Mouse (Mus musculus): ENCODE results near the gene Kcnk1.

The Kcnk1 gene

GRCm38 (mm10) chr8:125995101-125995986, at the start of gene Kcnk1:
Gene Kcnk1 (plus strand): TSS chr8:125995170.
- peak; percentile 73 for DNase-seq (ENCODE audit: extremely low spot score)

GRCm38 (mm10) chr8:125948696-125949308, 46.2 kb upstream of the Kcnk1 start:
- no peak for DNase-seq (ENCODE audit: extremely low spot score)

GRCm38 (mm10) chr8:125950007-125950940, 44.7 kb upstream of the Kcnk1 start:
- peak; percentile 84 for DNase-seq (ENCODE audit: extremely low spot score)

GRCm38 (mm10) chr8:125955671-125956070, 39.3 kb upstream of the Kcnk1 start:
- DNase-seq (ENCODE audit: extremely low spot score) = peak; percentile 38

GRCm38 (mm10) chr8:125956796-125957195, 38.2 kb upstream of the Kcnk1 start:
- DNase-seq (ENCODE audit: extremely low spot score) = no peak

- DNase-seq (ENCODE audit: extremely low spot score) = no peak
These were observed 37.6 kb upstream of the Kcnk1 start for GRCm38 (mm10) chr8:125957226-125957993.

GRCm38 (mm10) chr8:125957994-125958368, 37.0 kb upstream of the Kcnk1 start:
- DNase-seq (ENCODE audit: extremely low spot score) = no peak

GRCm38 (mm10) chr8:125959363-125959771, 35.6 kb upstream of the Kcnk1 start:
- no peak for DNase-seq (ENCODE audit: extremely low spot score)

GRCm38 (mm10) chr8:125960037-125960436, 34.9 kb upstream of the Kcnk1 start:
- DNase-seq (ENCODE audit: extremely low spot score) = no peak

GRCm38 (mm10) chr8:125961790-125962189, 33.2 kb upstream of the Kcnk1 start:
- DNase-seq (ENCODE audit: extremely low spot score) = no peak

GRCm38 (mm10) chr8:125963807-125964211, 31.2 kb upstream of the Kcnk1 start:
- no peak for DNase-seq (ENCODE audit: extremely low spot score)

- DNase-seq (ENCODE audit: extremely low spot score) = no peak
These were observed 23.6 kb upstream of the Kcnk1 start for GRCm38 (mm10) chr8:125971336-125971735.

GRCm38 (mm10) chr8:125975981-125976380, 19.0 kb upstream of the Kcnk1 start:
- no peak for DNase-seq (ENCODE audit: extremely low spot score)

GRCm38 (mm10) chr8:125980826-125981225, 14.1 kb upstream of the Kcnk1 start:
- no peak for DNase-seq (ENCODE audit: extremely low spot score)

- no peak for DNase-seq (ENCODE audit: extremely low spot score)
These were observed 11.5 kb upstream of the Kcnk1 start for GRCm38 (mm10) chr8:125983515-125983914.

GRCm38 (mm10) chr8:125984140-125984539, 10.8 kb upstream of the Kcnk1 start:
- no peak for DNase-seq (ENCODE audit: extremely low spot score)

- no peak for DNase-seq (ENCODE audit: extremely low spot score)
These were observed 9.6 kb upstream of the Kcnk1 start for GRCm38 (mm10) chr8:125985364-125985763.

GRCm38 (mm10) chr8:125986999-125987589, 7.9 kb upstream of the Kcnk1 start:
- no peak for DNase-seq (ENCODE audit: extremely low spot score)

- DNase-seq (ENCODE audit: extremely low spot score) = no peak
These were observed 7.0 kb upstream of the Kcnk1 start for GRCm38 (mm10) chr8:125987996-125988395.

- DNase-seq (ENCODE audit: extremely low spot score) = no peak
These were observed 1.3 kb upstream of the Kcnk1 start for GRCm38 (mm10) chr8:125993636-125994035.

All from embryo, embryonic 9.5 days (tissue).